Comparison of ENCODE assay signal across 14 mouse cellular contexts in genomic region chr15:10642419-10642818, GRCm38 (mm10).
"Had no signal": no experiment of that assay in that cellular context is flagged by ENCODE, and none has a peak within 500 bp of the region (broad histone marks: within the 10 kb centered on the region; RNA-seq: fewer than 3 reads in every experiment).

No protein-coding gene starts in this region.

- H3K27ac ChIP-seq: left cerebral cortex, adult 2 months; limb, embryonic 10.5 days; liver, embryonic 15.5 days; midbrain, embryonic 10.5 days; midbrain, embryonic 15.5 days; neural tube, embryonic 13.5 days; stomach, embryonic 15.5 days had no signal

- H3K27me3 ChIP-seq: liver, embryonic 15.5 days; midbrain, embryonic 15.5 days; neural tube, embryonic 13.5 days; stomach, embryonic 15.5 days had no signal

- DNase-seq: kidney, postnatal 25 days; lung, adult 2 months; lung, postnatal 36 days; retina, postnatal 1 day; right cerebral cortex, postnatal 4 days; spleen, adult 18-20 months; thymus, postnatal 36 days had no signal

- H3K9ac ChIP-seq: liver, embryonic 15.5 days; midbrain, embryonic 15.5 days; neural tube, embryonic 13.5 days; stomach, embryonic 15.5 days had no signal

- H3K36me3 ChIP-seq: liver, embryonic 15.5 days; midbrain, embryonic 15.5 days; neural tube, embryonic 13.5 days; stomach, embryonic 15.5 days had no signal

- H3K4me3 ChIP-seq: left cerebral cortex, adult 2 months; limb, embryonic 10.5 days; liver, embryonic 15.5 days; midbrain, embryonic 10.5 days; midbrain, embryonic 15.5 days; neural tube, embryonic 13.5 days; stomach, embryonic 15.5 days had no signal
